Mouse (Mus musculus) CD4-positive, CD25-positive, alpha-beta regulatory T cell, adult 2 months (primary cell): ENCODE data around the gene Tor1aip2.

Experiments
- DNase-seq: peaks from one replicate; pipeline ENCODE4 v3.0.0-alpha.2; 2012; ENCODE audit warnings: low read depth, low spot score

The Tor1aip2 gene

GRCm38 (mm10) chr1:156108400-156108799 is 73.2 kb downstream of the Tor1aip2 start:
- no peak for DNase-seq

DNA sequence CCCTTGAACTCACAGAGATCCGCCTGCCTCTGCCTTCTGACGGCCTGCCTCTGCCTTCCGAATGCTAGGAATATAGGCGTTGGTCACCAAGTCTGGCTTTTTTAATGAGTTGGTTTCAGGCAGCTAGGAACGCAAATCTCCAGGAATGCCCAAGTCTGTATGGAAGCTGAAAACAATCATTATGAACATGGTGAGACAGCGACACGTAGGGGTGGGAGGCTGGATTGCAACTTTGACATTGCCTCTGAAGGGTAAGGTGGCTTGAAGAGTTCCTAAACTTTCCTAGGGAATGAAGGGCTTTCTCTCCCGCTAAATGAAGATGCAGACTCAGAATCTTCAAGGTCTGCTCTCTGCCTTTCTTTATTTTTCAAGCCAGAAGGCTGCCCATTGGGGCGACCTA is 75.9 kb downstream of the Tor1aip2 start:
- DNase-seq = no peak

DNA sequence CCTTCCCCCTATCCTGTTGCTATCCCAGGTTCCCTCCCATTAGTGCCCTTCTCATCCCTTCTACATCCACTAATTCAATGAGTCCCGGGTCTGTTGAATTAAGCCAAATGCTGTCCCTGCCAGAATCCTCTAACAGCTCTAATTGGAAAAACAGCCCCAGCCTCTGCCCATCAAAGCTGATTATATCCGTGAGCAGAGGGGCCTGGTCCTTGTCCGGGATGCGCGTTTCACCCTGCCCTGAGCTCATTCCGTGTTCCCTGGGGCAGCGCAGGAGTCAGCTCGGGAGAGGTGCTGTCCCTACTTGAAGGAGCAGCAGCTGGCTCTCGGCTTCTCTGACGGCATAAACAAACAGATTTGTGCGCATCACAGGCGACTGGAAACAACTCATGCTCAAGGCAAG is 76.5 kb downstream of the Tor1aip2 start:
- DNase-seq = no peak

- DNase-seq = no peak
These were observed 76.9 kb downstream of the Tor1aip2 start for GRCm38 (mm10) chr1:156112142-156112541.

DNA sequence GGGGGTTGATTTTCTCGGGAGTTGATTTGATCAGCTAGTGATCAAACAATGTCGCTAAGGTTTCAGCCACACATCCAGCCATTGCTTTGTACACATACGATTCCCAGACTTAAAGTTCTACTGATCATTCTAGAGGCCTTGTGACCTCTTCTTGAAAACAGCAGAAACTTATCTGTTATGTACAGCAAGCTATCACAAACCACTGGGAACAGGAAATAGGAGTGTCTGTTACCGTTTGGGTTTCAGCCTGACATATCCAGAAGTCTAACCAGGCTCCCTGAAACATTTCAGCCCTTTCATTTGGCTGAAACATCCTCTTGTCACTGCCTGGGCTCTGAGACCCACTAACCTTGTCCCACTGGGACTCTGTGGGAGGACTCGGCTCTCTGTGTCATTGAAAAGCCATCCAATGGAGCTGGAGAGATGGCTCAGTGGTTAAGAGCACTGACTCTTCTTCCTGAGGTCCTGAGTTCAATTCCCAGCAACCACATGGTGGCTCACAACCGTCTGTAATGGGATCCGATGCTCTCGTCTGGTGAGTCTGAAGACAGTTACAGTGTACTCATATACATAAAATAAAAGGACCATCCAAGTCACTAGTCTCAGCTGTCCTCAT is 78.8 kb downstream of the Tor1aip2 start:
- no peak for DNase-seq

GRCm38 (mm10) chr1:156116770-156117169 is 81.6 kb downstream of the Tor1aip2 start:
- DNase-seq = no peak
